Mouse (Mus musculus) adrenal gland, postnatal 36 days (tissue): ENCODE data around the gene Sepsecs. TPM values are rescaled to one million over a fixed set of nuclear protein-coding genes. Genes with fewer than 3 reads are reported as not detected.

Source experiments
- DNase-seq, 2 experiments: peaks; one replicate each; pipeline ENCODE4 v3.0.0; 2021; ENCODE audit warnings: mixed read lengths in 1 of 2
- total RNA-seq, 2 experiments: library from RNA; stranded (reverse); gene quantifications; 2 replicates each; pipeline ENCODE4 v1.2.3; 2021

Gene Sepsecs
- total RNA-seq, 2 experiments from 2014 or later, result 15.0 to 18.7 TPM

DNA sequence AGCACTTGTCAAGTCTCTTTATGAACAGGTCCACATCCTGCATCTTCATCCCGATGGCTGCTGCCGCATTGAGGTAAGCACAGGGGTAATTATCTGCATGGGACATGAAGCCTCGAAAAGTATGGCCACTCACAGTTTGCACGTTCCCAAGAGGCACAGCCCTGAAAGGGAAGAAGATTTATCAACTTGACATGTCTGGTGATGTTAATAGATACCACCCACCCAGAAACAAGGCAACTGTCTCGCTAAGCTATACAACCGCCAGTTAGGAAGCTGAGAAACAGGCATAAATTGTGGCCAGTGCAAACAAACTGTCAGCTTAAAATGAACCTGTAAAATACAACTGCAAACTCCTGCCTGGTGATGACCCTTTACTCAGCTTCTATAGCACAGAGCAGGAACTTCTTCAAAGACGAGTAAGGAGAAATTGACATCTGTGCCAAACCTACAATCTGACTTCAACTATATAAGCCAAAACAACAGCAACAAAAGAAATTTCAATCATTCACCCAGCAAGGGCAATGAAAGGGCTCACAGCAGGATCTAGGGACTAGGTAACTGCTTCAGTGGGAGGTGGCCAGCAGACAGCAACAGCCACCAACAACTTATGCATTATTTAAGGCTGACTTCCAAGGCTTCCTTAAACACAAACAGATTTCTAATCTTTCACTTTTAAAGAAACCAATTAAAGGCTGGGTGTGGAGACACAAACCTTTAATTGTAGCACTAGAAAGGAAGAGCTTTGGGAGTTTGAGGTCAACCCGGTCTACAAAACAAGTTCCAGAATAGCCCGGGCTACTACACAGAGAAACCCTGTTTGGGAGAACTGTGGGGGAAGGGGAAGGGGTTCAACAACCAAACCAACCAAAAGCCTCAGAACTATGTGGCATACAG lies 25.3 kb downstream of the Sepsecs start:
- DNase-seq, result no peak

DNA sequence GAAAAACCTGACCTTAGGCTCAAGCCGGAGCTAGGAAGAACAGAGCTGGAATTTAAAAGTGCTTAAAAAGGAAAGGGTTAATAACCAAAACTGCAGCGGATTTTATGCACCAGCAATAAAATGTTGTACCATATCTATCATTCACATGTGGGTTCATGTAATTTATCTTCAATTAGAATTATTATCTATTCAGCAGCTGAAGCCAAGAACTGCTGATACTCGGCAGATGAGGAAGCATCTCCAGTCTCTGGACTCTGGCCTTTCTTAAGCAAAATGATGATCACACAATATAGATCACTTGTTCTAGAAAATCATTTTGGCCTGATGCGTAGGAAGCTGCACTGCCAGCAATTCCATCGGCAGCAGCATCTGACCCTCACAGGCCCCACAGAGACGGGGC lies 27.8 kb downstream of the Sepsecs start:
- no peak for DNase-seq

DNA sequence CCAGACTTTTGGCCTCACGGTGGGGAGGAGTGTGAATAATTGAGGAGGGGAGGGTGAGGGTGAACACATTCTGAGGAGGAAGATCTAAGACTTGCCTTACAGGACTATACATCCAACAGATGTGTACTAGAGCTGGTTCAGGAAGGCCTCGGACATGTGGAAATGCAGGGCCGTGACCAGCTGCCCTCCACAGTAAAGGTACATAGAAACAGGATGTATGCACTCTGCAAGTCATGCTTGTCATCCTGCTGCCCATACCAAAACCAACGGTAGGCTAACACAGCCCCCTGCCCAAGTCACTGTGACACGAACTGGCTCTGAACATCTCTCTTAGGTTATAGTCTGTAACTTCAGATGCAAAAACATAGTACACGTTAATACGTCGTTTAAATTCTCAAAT lies 30.6 kb downstream of the Sepsecs start:
- no peak for DNase-seq

DNA sequence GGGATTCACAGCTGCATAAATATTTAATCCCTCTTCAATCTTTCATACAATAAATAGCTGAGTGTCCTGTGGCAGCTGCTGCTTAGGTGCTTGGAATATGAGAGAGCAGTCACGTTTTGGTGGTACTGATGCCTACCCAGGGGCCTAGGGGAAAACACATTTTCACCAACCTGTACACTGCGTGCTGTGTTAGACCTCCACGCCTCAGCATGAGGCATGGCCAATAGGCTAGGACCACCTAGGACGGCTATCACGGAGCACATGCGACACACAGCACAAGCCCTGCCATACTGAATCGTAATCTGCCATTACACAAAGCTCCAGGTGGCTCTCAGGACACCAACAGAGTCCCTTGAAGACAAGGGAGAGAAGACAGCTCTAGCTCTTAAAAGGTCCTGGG lies 31.5 kb downstream of the Sepsecs start:
- DNase-seq, result no peak

GRCm38 (mm10) chr5:52636923-52637322 lies 32.6 kb downstream of the Sepsecs start:
- DNase-seq, result no peak

- DNase-seq, result no peak
These were observed 33.3 kb downstream of the Sepsecs start for GRCm38 (mm10) chr5:52636025-52636755.

- peak; percentile 53 to 74 for DNase-seq
These were observed 35.5 kb downstream of the Sepsecs start for GRCm38 (mm10) chr5:52634017-52634416.

DNA sequence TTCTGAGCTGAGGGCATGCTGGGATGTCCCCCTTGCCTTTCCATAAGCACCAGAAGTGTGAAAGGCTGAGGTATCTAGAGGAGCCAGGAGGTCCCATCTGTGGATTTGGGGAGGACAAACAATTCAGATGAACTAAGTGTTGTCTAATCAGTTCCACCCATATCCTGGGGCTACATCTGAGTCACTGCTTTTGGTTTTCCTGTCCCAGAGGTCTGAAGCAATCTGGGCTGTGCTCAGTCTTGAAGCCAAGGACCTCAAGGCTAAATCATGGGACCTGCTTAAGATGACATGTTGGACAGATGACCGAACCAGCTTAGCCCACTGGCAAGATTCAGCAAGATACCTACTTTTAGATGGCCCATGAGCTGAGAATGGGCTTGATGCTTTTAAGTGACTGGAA lies 39.0 kb downstream of the Sepsecs start:
- DNase-seq, result no peak

GRCm38 (mm10) chr5:52629214-52629613 lies 40.3 kb downstream of the Sepsecs start:
- DNase-seq, result no peak

- no peak for DNase-seq
These were observed 40.7 kb downstream of the Sepsecs start for GRCm38 (mm10) chr5:52628783-52629182.

- DNase-seq, result no peak
These were observed 41.8 kb downstream of the Sepsecs start for GRCm38 (mm10) chr5:52627713-52628112.

GRCm38 (mm10) chr5:52626092-52626491 lies 43.4 kb downstream of the Sepsecs start:
- no peak for DNase-seq

DNA sequence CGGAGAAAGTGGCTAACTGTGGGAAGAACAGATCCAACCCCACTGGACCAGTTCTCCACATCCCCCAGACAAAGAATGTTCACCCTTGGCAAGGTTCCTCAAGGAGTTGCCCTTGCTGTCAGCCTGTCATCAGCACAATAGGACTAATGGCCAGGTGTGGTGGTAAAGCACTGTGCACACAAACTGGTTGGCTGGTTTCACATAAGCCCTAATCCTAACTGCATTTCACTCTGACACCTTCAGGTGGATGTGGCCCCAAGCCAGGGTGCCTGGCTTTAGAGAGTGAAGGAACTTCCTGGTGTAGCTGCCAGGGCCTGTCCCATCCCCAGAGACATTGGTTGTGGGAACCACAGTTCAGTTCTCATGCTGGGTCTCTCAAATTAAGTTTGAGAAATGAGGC lies 44.6 kb downstream of the Sepsecs start:
- no peak for DNase-seq

DNA sequence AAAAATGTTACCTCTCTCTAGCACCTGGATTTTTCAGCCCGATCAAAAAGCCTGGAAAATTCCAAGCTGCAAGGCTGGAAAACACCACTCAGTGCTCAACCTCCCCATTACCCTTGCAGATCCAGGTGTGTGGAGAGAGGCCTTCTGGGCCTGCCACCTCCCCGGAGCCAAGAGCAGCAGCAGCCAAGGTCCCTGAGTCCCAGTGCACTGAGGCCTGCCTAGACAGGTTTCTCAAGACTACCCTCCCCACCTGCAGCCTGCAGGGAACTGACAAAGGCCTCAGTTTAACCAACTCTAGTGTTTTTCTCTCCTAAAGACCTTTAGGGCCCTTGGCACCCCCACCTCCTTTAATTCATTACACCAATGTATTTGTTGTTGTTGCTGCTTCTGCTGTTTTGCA lies 46.4 kb downstream of the Sepsecs start:
- DNase-seq, result no peak

- DNase-seq, result peak in 1 of 2 experiments; percentile 12
These were observed 50.9 kb downstream of the Sepsecs start for GRCm38 (mm10) chr5:52618348-52619270.

DNA sequence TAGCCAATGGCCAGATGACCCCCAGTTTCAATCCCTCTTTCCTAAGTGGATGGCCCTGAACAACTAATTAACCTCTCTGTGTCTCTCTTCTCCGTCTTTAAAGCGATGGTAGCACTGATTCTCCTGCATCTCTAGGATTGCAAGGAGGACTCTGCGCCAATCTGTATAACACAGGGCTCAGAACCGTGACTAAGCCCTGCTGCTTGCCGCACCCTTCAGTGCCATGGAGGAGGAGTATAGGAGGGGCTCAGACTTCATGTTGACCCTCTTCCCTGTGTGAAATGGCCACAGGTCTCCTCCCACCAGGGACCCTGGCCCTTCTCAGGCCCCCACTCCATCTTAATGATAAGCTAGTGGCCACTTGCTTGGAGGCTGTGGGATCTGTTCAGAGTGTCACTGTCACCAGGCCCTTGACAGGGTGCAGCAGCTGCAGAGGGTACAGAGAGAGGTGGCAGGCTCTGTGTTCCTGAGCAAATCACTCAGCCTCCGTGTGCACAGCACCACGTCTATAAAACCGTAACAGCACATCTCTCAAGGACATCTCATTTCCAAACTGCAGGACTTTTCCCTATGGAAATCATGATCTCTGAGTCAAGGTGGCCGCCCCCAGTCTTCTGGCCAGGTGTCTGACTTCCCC lies 51.7 kb downstream of the Sepsecs start:
- DNase-seq, result no peak

- no peak for DNase-seq
These were observed 53.0 kb downstream of the Sepsecs start for GRCm38 (mm10) chr5:52616549-52616948.

GRCm38 (mm10) chr5:52615421-52615820 lies 54.1 kb downstream of the Sepsecs start:
- no peak for DNase-seq

- no peak for DNase-seq
These were observed 54.8 kb downstream of the Sepsecs start for GRCm38 (mm10) chr5:52614686-52615085.

DNA sequence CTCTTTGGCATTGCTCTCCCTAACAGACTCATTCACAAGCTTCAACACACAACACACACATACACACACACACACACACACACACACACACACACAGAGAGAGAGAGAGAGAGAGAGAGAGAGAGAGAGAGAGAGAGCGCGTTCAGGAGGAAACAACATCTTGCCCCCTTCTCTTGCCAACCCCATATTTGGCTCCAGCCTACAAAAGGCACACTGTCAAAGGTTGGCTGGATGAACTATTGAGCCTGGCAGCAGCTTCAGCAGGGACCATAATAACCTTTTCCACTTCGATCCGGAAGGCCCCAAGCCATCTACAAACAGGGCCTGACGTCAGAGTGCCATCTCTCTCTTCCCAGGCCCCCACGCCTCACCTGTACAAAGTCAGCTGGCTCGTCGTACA lies 56.7 kb downstream of the Sepsecs start:
- DNase-seq, result no peak

DNA sequence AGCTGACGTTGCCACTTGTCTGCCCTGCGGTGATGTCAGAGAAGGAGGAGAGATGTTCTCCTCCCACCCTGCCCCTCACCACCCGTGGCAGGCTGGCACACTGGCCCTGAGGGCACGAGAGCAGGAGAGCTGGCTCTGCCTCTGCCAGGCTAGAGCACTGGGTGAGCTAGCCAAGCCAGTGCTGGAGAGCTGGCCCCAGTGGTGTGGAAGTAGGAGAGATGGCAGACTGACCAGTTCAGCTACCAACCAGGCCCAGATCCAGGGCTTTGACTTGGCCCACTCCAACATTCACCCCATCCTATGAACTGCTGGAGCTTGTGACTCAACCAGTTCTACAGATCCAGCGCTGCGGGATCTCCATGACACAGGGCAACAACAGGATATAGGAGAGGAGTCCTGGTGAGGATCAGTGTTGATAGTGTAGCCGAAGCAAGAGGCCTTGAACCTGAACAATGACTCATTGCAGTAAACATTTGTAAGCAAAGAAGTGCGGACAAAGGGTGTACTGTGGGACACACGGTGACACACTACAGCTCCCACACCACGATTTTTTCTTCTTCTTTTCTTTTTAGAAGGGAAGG lies 58.1 kb downstream of the Sepsecs start:
- DNase-seq, result peak in 1 of 2 experiments; percentile 15
